Mouse (Mus musculus): ENCODE results near the gene Ppp6r2. TPM values are rescaled to one million over a fixed set of nuclear protein-coding genes. Genes with fewer than 3 reads are reported as not detected.

The Ppp6r2 gene
- polyA plus RNA-seq, 1 experiment from 2014 or later = 84.0 TPM

- WGBS = under 1% methylated on average over 25 of the region's 25 CpGs
These were observed 15.6 kb upstream of the Ppp6r2 start for GRCm38 (mm10) chr15:89195690-89196312.

GRCm38 (mm10) chr15:89196313-89196706 is 15.0 kb upstream of the Ppp6r2 start, which contains the start of gene Dennd6b:
Dennd6b (minus strand) TSS chr15:89196496.
- Histone ChIP-seq H3K4me2 (replicated peaks) (peak within 1 kb of the TSS; percentile 64), H3K27me3 (ENCODE audit: control insufficient read depth, insufficient read depth, low read length) (no peaks in the 10 kb centered on the region), H3K9ac (peak within 1 kb of the TSS; percentile 95), H3K36me3 (replicated peaks; ENCODE audit: control insufficient read depth, insufficient read depth) (peaks cover 7% of the 10 kb centered on the region; the same call in 1 of the 2 replicates), H3K27ac (peak within 1 kb of the TSS; percentile 97), H3K4me3 (replicated peaks; ENCODE audit: low read length) (peak within 1 kb of the TSS; percentile 77), H3K9me3 (ENCODE audit: control insufficient read depth, low read length) (no peaks in the 10 kb centered on the region), H3K4me1 (replicated peaks; ENCODE audit: control insufficient read depth, insufficient read depth, low read length) (peaks cover 15% of the 10 kb centered on the region)
- DNase-seq (ENCODE audit: low spot score) (peak; percentile 95), ATAC-seq (ENCODE audit: low FRiP score) (peak; percentile 98)
- WGBS = under 1% methylated on average over 38 of the region's 38 CpGs

More at GRCm38 (mm10) chr15:89195690-89196312, 15.6 kb upstream of the Ppp6r2 start:
- Histone ChIP-seq H3K4me3 (replicated peaks; ENCODE audit: low read length) (peak overlapping the region; percentile 77), H3K4me1 (replicated peaks; ENCODE audit: control insufficient read depth, insufficient read depth, low read length) (peaks cover 15% of the 10 kb centered on the region), H3K9me3 (ENCODE audit: control insufficient read depth, low read length) (no peaks in the 10 kb centered on the region), H3K36me3 (replicated peaks; ENCODE audit: control insufficient read depth, insufficient read depth) (peaks cover 12% of the 10 kb centered on the region; the same call in 1 of the 2 replicates), H3K4me2 (replicated peaks) (peak overlapping the region; percentile 64), H3K27ac (peak overlapping the region; percentile 97), H3K27me3 (ENCODE audit: control insufficient read depth, insufficient read depth, low read length) (no peaks in the 10 kb centered on the region), H3K9ac (peak overlapping the region; percentile 95)
- DNase-seq (ENCODE audit: low spot score) (peak; percentile 77), ATAC-seq (ENCODE audit: low FRiP score) (peak; percentile 88)

- Histone ChIP-seq H3K4me3 (replicated peaks; ENCODE audit: low read length) (peak overlapping the region; percentile 77), H3K4me2 (replicated peaks) (peak overlapping the region; percentile 64), H3K4me1 (replicated peaks; ENCODE audit: control insufficient read depth, insufficient read depth, low read length) (peaks cover 15% of the 10 kb centered on the region), H3K9ac (peak overlapping the region; percentile 95), H3K27ac (peak overlapping the region; percentile 97), H3K9me3 (ENCODE audit: control insufficient read depth, low read length) (no peaks in the 10 kb centered on the region), H3K36me3 (replicated peaks; ENCODE audit: control insufficient read depth, insufficient read depth) (no peaks in the 10 kb centered on the region), H3K27me3 (ENCODE audit: control insufficient read depth, insufficient read depth, low read length) (no peaks in the 10 kb centered on the region)
- ATAC-seq (ENCODE audit: low FRiP score) (no peak), DNase-seq (ENCODE audit: low spot score) (no peak)
- 67% methylated on average over 15 of the region's 15 CpGs for WGBS
These were observed 14.3 kb upstream of the Ppp6r2 start for GRCm38 (mm10) chr15:89197056-89197455.

- H3K9ac ChIP-seq = no peak overlapping the region
- no peaks in the 10 kb centered on the region for H3K27me3 ChIP-seq (ENCODE audit: control insufficient read depth, insufficient read depth, low read length)
- no peak overlapping the region for H3K4me2 ChIP-seq (replicated peaks)
- no peak overlapping the region for H3K4me3 ChIP-seq (replicated peaks; ENCODE audit: low read length)
- WGBS = 93% methylated on average over 4 of the region's 4 CpGs
- ATAC-seq (ENCODE audit: low FRiP score) = no peak
- no peaks in the 10 kb centered on the region for H3K36me3 ChIP-seq (replicated peaks; ENCODE audit: control insufficient read depth, insufficient read depth)
- no peak for DNase-seq (ENCODE audit: low spot score)
- H3K27ac ChIP-seq = no peak overlapping the region
- peaks cover 13% of the 10 kb centered on the region for H3K9me3 ChIP-seq (ENCODE audit: control insufficient read depth, low read length)
- no peaks in the 10 kb centered on the region; the same call in 1 of the 2 replicates for H3K4me1 ChIP-seq (replicated peaks; ENCODE audit: control insufficient read depth, insufficient read depth, low read length)
These were observed 3.9 kb upstream of the Ppp6r2 start for GRCm38 (mm10) chr15:89207457-89207856.

- Histone ChIP-seq H3K36me3 (replicated peaks; ENCODE audit: control insufficient read depth, insufficient read depth) (no peaks in the 10 kb centered on the region), H3K27ac (peak overlapping the region; percentile 86), H3K4me3 (replicated peaks; ENCODE audit: low read length) (peak overlapping the region; percentile 19), H3K27me3 (ENCODE audit: control insufficient read depth, insufficient read depth, low read length) (no peaks in the 10 kb centered on the region), H3K4me2 (replicated peaks) (peak overlapping the region; percentile 49), H3K9me3 (ENCODE audit: control insufficient read depth, low read length) (no peaks in the 10 kb centered on the region), H3K4me1 (replicated peaks; ENCODE audit: control insufficient read depth, insufficient read depth, low read length) (peaks cover 17% of the 10 kb centered on the region), H3K9ac (peak overlapping the region; percentile 57; the same call in 1 of the 2 replicates)
- 0 out of 2 replicates have a peak, but pooled peaks have one; percentile 19 for ATAC-seq (ENCODE audit: low FRiP score)
- DNase-seq (ENCODE audit: low spot score) = peak; percentile 93
- 22% methylated on average over 22 of the region's 22 CpGs for WGBS
These were observed 1.2 kb upstream of the Ppp6r2 start for GRCm38 (mm10) chr15:89209886-89210761.

- Histone ChIP-seq H3K27ac (peak overlapping the region; percentile 95), H3K9ac (peak overlapping the region; percentile 99), H3K9me3 (ENCODE audit: control insufficient read depth, low read length) (peaks cover 4% of the 10 kb centered on the region; the same call in 1 of the 2 replicates), H3K27me3 (ENCODE audit: control insufficient read depth, insufficient read depth, low read length) (no peaks in the 10 kb centered on the region), H3K4me1 (replicated peaks; ENCODE audit: control insufficient read depth, insufficient read depth, low read length) (peaks cover 17% of the 10 kb centered on the region), H3K36me3 (replicated peaks; ENCODE audit: control insufficient read depth, insufficient read depth) (peaks cover 16% of the 10 kb centered on the region), H3K4me2 (replicated peaks) (peak overlapping the region; percentile 92), H3K4me3 (replicated peaks; ENCODE audit: low read length) (peak overlapping the region; percentile 99)
- ATAC-seq (ENCODE audit: low FRiP score) (no peak), DNase-seq (ENCODE audit: low spot score) (peak; percentile 24)
- under 1% methylated on average over 35 of the region's 35 CpGs for WGBS
These were observed 536 bp downstream of the Ppp6r2 start for GRCm38 (mm10) chr15:89211716-89212461.

- 49% methylated on average over 6 of the region's 6 CpGs for WGBS
- no peak for DNase-seq (ENCODE audit: low spot score)
- Histone ChIP-seq H3K4me1 (replicated peaks; ENCODE audit: control insufficient read depth, insufficient read depth, low read length) (peaks cover 17% of the 10 kb centered on the region), H3K4me3 (replicated peaks; ENCODE audit: low read length) (peak overlapping the region; percentile 99), H3K9me3 (ENCODE audit: control insufficient read depth, low read length) (peaks cover 4% of the 10 kb centered on the region; the same call in 1 of the 2 replicates), H3K27ac (peak overlapping the region; percentile 95; the same call in 1 of the 2 replicates), H3K9ac (peak overlapping the region; percentile 99), H3K36me3 (replicated peaks; ENCODE audit: control insufficient read depth, insufficient read depth) (peaks cover 18% of the 10 kb centered on the region), H3K4me2 (replicated peaks) (peak overlapping the region; percentile 92), H3K27me3 (ENCODE audit: control insufficient read depth, insufficient read depth, low read length) (no peaks in the 10 kb centered on the region)
- no peak for ATAC-seq (ENCODE audit: low FRiP score)
These were observed 1.1 kb downstream of the Ppp6r2 start for GRCm38 (mm10) chr15:89212495-89212894.

- Histone ChIP-seq H3K4me2 (replicated peaks) (peak overlapping the region; percentile 92), H3K4me3 (replicated peaks; ENCODE audit: low read length) (peak overlapping the region; percentile 4; the same call in 1 of the 2 replicates), H3K9ac (peak overlapping the region; percentile 36; the same call in 1 of the 2 replicates), H3K36me3 (replicated peaks; ENCODE audit: control insufficient read depth, insufficient read depth) (peaks cover 18% of the 10 kb centered on the region), H3K9me3 (ENCODE audit: control insufficient read depth, low read length) (peaks cover 4% of the 10 kb centered on the region; the same call in 1 of the 2 replicates), H3K4me1 (replicated peaks; ENCODE audit: control insufficient read depth, insufficient read depth, low read length) (peaks cover 17% of the 10 kb centered on the region), H3K27ac (no peak overlapping the region), H3K27me3 (ENCODE audit: control insufficient read depth, insufficient read depth, low read length) (no peaks in the 10 kb centered on the region)
- ATAC-seq (ENCODE audit: low FRiP score) (no peak), DNase-seq (ENCODE audit: low spot score) (no peak)
- 91% methylated on average over 3 of the region's 3 CpGs for whole genome bisulfite sequencing
These were observed 2.2 kb downstream of the Ppp6r2 start for GRCm38 (mm10) chr15:89213517-89213916.

All from hindbrain, embryonic 14.5 days (tissue).